Mouse (Mus musculus) neural tube, embryonic 11.5 days (tissue): ENCODE data around the gene Tcaf3. TPM values are rescaled to one million over a fixed set of nuclear protein-coding genes. Genes with fewer than 3 reads are reported as not detected.

Experiments used
- ATAC-seq: fragments of 200-750 bp; cut with Nextera tagmentation; 2 replicates; pipeline ENCODE4 v1.8.0; 2017; ENCODE audit warnings: moderate number of reproducible peaks, mild to moderate bottlenecking, moderate TSS enrichment, moderate library complexity; ENCODE audit not compliant: insufficient read depth, low FRiP score, low TSS enrichment
- DNase-seq: peaks from one replicate; pipeline ENCODE4 v3.0.0-alpha.2; 2015; ENCODE audit warnings: low spot score
- H3K27ac ChIP-seq: fragments of 300-500 bp; sonication (generic); 2 replicates; pipeline ENCODE4 v1.5.1; 2014; ENCODE audit warnings: low read depth, mild to moderate bottlenecking, low read length
- H3K27me3 ChIP-seq: fragments of 300-500 bp; sonication (generic); 2 replicates; pipeline ENCODE4 v1.6.1; 2014; ENCODE audit warnings: mild to moderate bottlenecking, low read length, mixed read lengths; ENCODE audit not compliant: control insufficient read depth, insufficient read depth
- H3K36me3 ChIP-seq: fragments of 300-500 bp; sonication (generic); 2 replicates; pipeline ENCODE4 v1.6.1; 2014; ENCODE audit warnings: mild to moderate bottlenecking, low read length, moderate library complexity, mixed read lengths; ENCODE audit not compliant: control insufficient read depth, insufficient read depth
- H3K4me1 ChIP-seq: fragments of 300-500 bp; sonication (generic); 2 replicates; pipeline ENCODE4 v1.6.1; 2014; ENCODE audit warnings: low read length, mixed read lengths; ENCODE audit not compliant: control insufficient read depth, insufficient read depth
- H3K4me2 ChIP-seq: fragments of 300-500 bp; sonication (generic); 2 replicates; pipeline ENCODE4 v1.6.1; 2014; ENCODE audit warnings: low read depth, mild to moderate bottlenecking, moderate library complexity
- H3K4me3 ChIP-seq: fragments of 300-500 bp; sonication (generic); 2 replicates; pipeline ENCODE4 v1.5.1; 2014; ENCODE audit warnings: low read depth, low read length
- H3K9ac ChIP-seq: fragments of 300-500 bp; sonication (generic); 2 replicates; pipeline ENCODE4 v1.6.1; 2014; ENCODE audit warnings: mild to moderate bottlenecking, low read length
- H3K9me3 ChIP-seq: fragments of 300-500 bp; sonication (generic); 2 replicates; pipeline ENCODE4 v1.6.1; 2016; ENCODE audit warnings: low read length; ENCODE audit not compliant: control insufficient read depth
- WGBS: fragments of 180-500 bp; shearing (Covaris S2); extraction: QIAGEN DNeasy Blood & Tissue Kit; methylation state at CpG from one replicate; pipeline ENCODE4 v1.1.7; 2014; 5-methylcytosine and 5-hydroxymethylcytosine counted together
- polyA plus RNA-seq: library from polyadenylated mRNA; unstranded; fragments of >200 nt; fragmentation: Nextera tagmentation; extraction: Ambion mirVana; gene quantifications from 2 replicates; pipeline ENCODE4 v1.2.1, GENCODE M21; 2014

Tcaf3 gene
- polyA plus RNA-seq, 1 experiment from 2014 or later: not detected

- Histone ChIP-seq H3K27me3 (no peaks in the 10 kb centered on the region), H3K4me3 (no peak within 1 kb of the TSS), H3K4me1 (no peaks in the 10 kb centered on the region), H3K9me3 (no peaks in the 10 kb centered on the region), H3K36me3 (no peaks in the 10 kb centered on the region), H3K27ac (no peak within 1 kb of the TSS), H3K9ac (no peak within 1 kb of the TSS), H3K4me2 (no peak within 1 kb of the TSS)
- 84% methylated on average over 4 of the region's 4 CpGs for WGBS
- DNase-seq (no peak), ATAC-seq (no peak)
Observed at GRCm38 (mm10) chr6:42547461-42547860, 50.0 kb downstream of the Tcaf3 start, which contains the start of gene Olfr455. TSS of gene Olfr455 (minus strand) at chr6:42547587.

GRCm38 (mm10) chr6:42546180-42546579 is 51.3 kb downstream of the Tcaf3 start:
- Histone ChIP-seq H3K9me3 (no peaks in the 10 kb centered on the region), H3K36me3 (no peaks in the 10 kb centered on the region), H3K9ac (no peak overlapping the region), H3K27ac (no peak overlapping the region), H3K4me3 (no peak overlapping the region), H3K4me1 (no peaks in the 10 kb centered on the region), H3K4me2 (no peak overlapping the region), H3K27me3 (no peaks in the 10 kb centered on the region)
- DNase-seq (no peak), ATAC-seq (no peak)
- WGBS: 95% methylated on average over 2 of the region's 2 CpGs

- Histone ChIP-seq H3K36me3 (no peaks in the 10 kb centered on the region), H3K27me3 (no peaks in the 10 kb centered on the region), H3K4me1 (no peaks in the 10 kb centered on the region), H3K4me2 (no peak overlapping the region), H3K27ac (no peak overlapping the region), H3K9ac (no peak overlapping the region), H3K4me3 (no peak overlapping the region), H3K9me3 (no peaks in the 10 kb centered on the region)
- ATAC-seq (no peak), DNase-seq (no peak)
- WGBS: 68% methylated on average over 2 of the region's 2 CpGs
Observed at GRCm38 (mm10) chr6:42545451-42545885, 52.0 kb downstream of the Tcaf3 start.

- H3K36me3 ChIP-seq: no peaks in the 10 kb centered on the region
- ATAC-seq (no peak), DNase-seq (no peak)
- H3K27ac ChIP-seq: no peak overlapping the region
- no peak overlapping the region for H3K9ac ChIP-seq
- no peaks in the 10 kb centered on the region for H3K9me3 ChIP-seq
- H3K27me3 ChIP-seq: no peaks in the 10 kb centered on the region
- no peaks in the 10 kb centered on the region for H3K4me1 ChIP-seq
- WGBS: 72% methylated on average over 1 of the region's 1 CpGs
- H3K4me2 ChIP-seq: no peak overlapping the region
- no peak overlapping the region for H3K4me3 ChIP-seq
Observed at GRCm38 (mm10) chr6:42544846-42545245, 52.6 kb downstream of the Tcaf3 start.

GRCm38 (mm10) chr6:42542036-42543031 is 55.2 kb downstream of the Tcaf3 start:
- Histone ChIP-seq H3K4me3 (no peak overlapping the region), H3K4me2 (no peak overlapping the region), H3K4me1 (no peaks in the 10 kb centered on the region), H3K27me3 (no peaks in the 10 kb centered on the region), H3K27ac (no peak overlapping the region), H3K9ac (no peak overlapping the region), H3K36me3 (no peaks in the 10 kb centered on the region), H3K9me3 (no peaks in the 10 kb centered on the region)
- ATAC-seq (no peak), DNase-seq (no peak)
- WGBS: 78% methylated on average over 4 of the region's 4 CpGs

- 95% methylated on average over 1 of the region's 1 CpGs for WGBS
- Histone ChIP-seq H3K4me3 (no peak overlapping the region), H3K9me3 (no peaks in the 10 kb centered on the region)
Observed at GRCm38 (mm10) chr6:42540681-42541080, 56.8 kb downstream of the Tcaf3 start.

GRCm38 (mm10) chr6:42539711-42540110 is 57.8 kb downstream of the Tcaf3 start:
- H3K27ac ChIP-seq: no peak overlapping the region
- 79% methylated on average over 1 of the region's 1 CpGs for WGBS

More at GRCm38 (mm10) chr6:42540681-42541080, 56.8 kb downstream of the Tcaf3 start:
- no peak overlapping the region for H3K27ac ChIP-seq
- ATAC-seq (no peak), DNase-seq (no peak)
- H3K9ac ChIP-seq: no peak overlapping the region
- no peaks in the 10 kb centered on the region for H3K36me3 ChIP-seq
- no peaks in the 10 kb centered on the region for H3K27me3 ChIP-seq
- H3K4me1 ChIP-seq: no peaks in the 10 kb centered on the region
- H3K4me2 ChIP-seq: no peak overlapping the region

More at GRCm38 (mm10) chr6:42539711-42540110, 57.8 kb downstream of the Tcaf3 start:
- Histone ChIP-seq H3K4me2 (no peak overlapping the region), H3K9me3 (no peaks in the 10 kb centered on the region), H3K9ac (no peak overlapping the region), H3K4me3 (no peak overlapping the region), H3K27me3 (no peaks in the 10 kb centered on the region), H3K4me1 (no peaks in the 10 kb centered on the region), H3K36me3 (no peaks in the 10 kb centered on the region)
- ATAC-seq (no peak), DNase-seq (no peak)
